Mouse (Mus musculus) testis, adult 2 months (tissue): Measurements from ENCODE around the gene Prkar2b.

Experiments
- CTCF ChIP-seq: fragments of 200-500 bp; IDR thresholded peaks from 2 replicates; pipeline ENCODE4 v1.5.1; 2012; ENCODE audit warnings: low read depth, mild to moderate bottlenecking, inconsistent platforms, low read length, moderate library complexity; ENCODE audit not compliant: control insufficient read depth, insufficient read depth, insufficient replicate concordance
- POLR2A ChIP-seq: fragments of 200-500 bp; IDR thresholded peaks from 2 replicates; pipeline ENCODE4 v1.6.1; 2012; ENCODE audit warnings: low read depth, mild to moderate bottlenecking, inconsistent platforms, low read length, moderate library complexity; ENCODE audit not compliant: control insufficient read depth

DNA sequence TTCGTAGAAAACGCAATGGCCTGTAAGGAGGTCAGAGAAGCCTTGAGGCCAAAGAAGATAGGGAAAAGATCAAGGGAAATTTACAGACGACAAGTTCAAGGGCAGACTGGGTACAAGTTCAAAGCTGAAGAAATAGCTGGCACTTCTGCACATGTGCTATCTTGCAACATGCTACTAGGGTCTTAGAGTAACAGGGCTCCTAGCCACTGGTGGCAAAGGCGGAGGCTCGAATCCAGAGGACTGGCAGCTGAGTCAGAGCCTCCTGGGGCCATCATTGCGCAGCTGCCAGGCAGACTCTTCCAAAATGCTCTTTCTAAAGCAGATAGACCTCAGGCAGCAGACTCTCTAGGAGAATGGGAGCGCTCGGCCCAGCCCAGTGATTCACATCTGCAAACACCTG lies 48.1 kb upstream of the Prkar2b start:
- TF ChIP-seq CTCF (no peak), POLR2A (no peak)
